Mouse (Mus musculus): Measurements from ENCODE around the gene Irx4.

DNA sequence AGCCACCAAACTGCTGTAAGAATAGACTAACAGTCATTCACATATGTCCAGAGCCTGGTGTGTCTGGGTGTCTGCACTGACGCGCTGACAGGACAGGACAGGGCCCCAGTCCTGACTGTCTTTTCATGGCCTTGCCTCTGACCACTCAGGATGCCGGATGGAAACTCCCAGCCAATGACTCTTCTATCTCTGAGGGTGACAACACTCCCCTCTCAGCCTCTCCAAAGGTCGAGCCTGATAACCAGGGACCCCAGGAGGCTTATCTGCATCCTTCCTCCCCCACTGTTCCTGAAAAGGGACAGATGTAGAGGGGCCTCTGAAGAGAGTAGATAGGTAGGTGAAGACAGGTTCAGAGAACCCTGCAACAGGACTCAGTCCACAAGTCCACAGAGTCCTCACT lies 38.4 kb downstream of the Irx4 start:
- TF ChIP-seq POLR2A (IDR thresholded peaks at IDR 0.05; ENCODE audit: borderline replicate concordance, control insufficient read depth, low read depth, low read length) (no peak), CTCF (IDR thresholded peaks at IDR 0.05; ENCODE audit: control insufficient read depth, insufficient read depth, low read length) (no peak)

Data from bone marrow, adult 2 months (tissue).